Mouse (Mus musculus) heart, postnatal 4 days (tissue): Measurements from ENCODE around the gene Cldn5. TPM values are rescaled to one million over a fixed set of nuclear protein-coding genes. Genes with fewer than 3 reads are reported as not detected.

Experiments
- DNase-seq: peaks from one replicate; pipeline ENCODE4 v3.0.0; 2021
- total RNA-seq, 2 experiments: library from RNA; stranded (reverse); gene quantifications; 2 replicates each; pipeline ENCODE4 v1.2.3; 2021

The Cldn5 gene
- total RNA-seq = 10 to 100 TPM; 85.2 to 89.4 TPM

DNA sequence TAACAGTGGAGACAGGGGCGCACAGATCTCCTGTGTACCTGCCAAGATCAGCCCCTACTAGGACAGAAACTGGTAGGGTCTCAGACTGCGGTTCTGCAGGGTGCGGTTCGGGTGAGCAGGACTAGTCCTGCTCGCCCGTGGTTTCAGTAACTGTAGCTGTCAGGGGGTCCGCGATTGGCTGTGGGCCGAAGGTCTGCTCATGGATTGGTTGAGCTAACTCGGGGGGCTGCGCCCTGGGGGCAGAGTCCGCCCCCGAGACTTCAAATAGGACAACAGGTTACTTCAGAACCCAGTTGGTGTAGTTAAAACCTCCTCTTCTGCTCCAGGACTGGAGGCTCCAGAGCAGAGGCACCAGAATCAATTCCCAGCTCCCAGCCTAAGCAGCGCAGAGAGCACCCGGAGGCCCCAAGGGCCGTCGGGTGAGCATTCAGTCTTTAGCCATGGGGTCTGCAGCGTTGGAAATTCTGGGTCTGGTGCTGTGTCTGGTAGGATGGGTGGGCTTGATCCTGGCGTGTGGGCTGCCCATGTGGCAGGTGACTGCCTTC, at the start of gene Cldn5:
TSS of gene Cldn5 (plus strand) at position 292 of the 545 bp plus-strand sequence.
- peak; percentile 70 for DNase-seq

DNA sequence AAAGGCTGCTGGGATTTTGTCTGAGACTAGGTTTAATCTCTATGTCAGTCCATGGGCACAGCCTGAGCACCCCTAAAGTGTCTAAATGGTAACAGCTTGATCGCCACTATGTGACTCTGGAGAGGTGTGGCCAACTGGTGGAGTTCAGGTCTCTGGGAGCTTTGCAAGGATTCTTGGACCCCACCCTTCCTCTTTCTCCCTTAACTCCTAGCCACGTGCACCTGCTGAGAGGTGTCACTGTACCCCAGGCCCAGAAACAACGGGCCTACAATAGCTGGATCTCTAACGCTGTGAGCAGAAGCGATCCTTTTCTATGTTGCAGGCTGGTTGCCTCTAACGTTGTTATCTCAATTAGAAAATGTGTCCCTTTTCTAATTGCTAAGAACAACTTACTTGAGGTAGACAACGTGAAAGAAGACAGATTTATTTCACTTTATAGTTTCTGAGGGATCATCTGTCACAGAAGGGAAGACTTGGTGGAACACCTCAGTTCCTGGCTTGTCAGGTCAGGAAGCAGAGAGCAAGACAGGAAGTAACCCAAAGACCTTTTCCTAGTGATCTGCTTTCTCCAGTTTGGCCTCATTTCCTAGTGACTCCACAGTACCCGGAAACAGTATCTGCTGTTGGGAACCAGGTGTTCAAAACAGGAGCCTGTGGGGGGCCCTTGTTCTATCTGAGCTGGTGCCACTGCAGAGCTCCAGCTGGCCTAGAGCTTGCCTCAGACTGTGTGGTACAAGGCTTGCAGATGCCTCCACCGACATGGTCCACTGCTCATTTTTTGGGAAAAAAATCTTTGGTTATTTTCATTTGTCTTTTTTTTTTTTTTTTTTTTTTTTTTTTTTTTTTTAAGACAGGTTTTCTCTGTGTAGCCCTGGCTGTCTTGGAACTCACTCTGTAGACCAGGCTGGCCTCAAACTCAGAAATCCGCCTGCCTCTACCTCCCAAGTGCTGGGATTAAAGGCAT, 48.8 kb upstream of the Cldn5 start:
- no peak for DNase-seq

GRCm38 (mm10) chr16:18729185-18729584, 47.5 kb upstream of the Cldn5 start:
- DNase-seq = no peak

DNA sequence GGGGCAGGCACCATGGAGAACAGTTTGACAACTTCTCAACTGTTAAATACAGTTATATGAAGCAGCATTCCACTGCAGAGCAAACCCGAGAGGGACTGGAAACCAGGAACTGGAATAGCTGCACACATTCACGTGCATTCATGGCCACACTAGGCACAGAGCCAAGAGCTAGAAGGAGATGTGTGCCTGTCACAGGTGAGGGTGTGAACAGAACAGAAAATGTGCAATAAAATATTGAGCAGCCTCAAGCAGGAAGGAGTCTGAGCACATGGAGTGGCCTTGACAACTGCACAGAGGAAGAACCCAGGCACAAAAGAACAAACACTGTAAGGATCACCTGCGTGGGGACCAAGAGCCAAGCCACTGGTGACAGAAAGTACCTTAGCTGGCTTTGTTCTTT, 46.0 kb upstream of the Cldn5 start:
- DNase-seq = no peak

- DNase-seq = peak; percentile 48
These were observed 43.3 kb upstream of the Cldn5 start for GRCm38 (mm10) chr16:18733100-18733956.

DNA sequence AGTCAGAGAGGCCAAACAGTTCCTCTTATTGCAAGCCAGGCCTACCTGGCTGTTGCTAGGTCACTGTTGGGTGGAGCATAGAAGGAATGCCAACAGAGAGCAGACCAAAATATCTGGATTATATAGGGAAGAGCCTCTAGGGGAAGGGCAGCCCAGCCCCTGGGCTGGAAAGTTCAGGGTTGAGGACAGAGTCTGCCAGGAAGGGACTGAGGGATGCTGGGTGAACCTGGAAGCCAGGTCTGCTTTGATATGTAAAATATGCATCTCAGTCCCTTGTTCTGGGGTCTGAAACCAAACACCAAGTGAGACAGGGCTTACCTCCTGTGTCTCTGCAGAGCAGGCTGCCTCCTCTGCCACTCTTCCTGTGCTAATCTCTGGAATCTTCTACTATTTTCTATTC, 38.3 kb upstream of the Cldn5 start:
- DNase-seq = no peak

DNA sequence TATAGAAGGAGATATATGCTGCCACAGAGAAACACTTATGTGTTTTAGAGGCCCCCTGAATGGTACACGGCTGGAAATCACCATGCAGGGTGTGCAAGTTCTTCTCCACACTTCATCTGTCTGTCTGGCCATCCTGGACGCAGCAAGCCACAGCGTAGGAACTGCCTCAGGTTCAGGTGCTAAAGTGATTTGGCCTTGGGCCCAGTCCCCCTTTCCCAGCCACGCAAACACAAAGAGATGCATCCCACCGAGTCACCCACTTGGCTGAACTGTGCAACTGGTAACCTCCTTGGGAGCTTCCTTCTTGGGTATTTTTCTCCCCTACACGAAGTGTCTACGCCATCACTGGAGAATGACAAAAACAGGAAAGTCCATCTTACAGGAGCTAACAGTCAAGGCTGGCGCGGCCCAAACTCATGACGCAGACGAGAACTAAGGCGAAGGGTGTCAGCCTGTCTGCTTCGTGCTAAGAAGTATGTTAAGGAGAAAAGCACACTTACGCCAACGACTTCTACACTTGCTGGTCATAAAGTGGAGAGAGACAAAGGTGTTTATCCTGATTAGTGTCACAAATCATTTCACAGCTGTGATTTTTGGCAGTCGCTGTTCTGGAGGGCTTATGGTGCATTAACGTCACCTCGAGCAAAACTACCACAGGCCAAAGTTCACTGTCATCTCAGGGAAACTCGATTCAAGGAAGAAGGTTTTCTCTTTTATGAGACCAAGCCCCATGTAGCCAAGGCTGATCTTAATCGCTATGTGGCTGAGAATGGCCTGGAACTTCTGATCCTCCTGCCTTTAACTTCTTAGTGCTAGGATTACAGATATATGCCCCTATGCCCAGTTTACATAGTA, 30.2 kb upstream of the Cldn5 start:
- peak; percentile 55 for DNase-seq

- peak; percentile 18 for DNase-seq
These were observed 25.5 kb upstream of the Cldn5 start for GRCm38 (mm10) chr16:18751101-18751500.

DNA sequence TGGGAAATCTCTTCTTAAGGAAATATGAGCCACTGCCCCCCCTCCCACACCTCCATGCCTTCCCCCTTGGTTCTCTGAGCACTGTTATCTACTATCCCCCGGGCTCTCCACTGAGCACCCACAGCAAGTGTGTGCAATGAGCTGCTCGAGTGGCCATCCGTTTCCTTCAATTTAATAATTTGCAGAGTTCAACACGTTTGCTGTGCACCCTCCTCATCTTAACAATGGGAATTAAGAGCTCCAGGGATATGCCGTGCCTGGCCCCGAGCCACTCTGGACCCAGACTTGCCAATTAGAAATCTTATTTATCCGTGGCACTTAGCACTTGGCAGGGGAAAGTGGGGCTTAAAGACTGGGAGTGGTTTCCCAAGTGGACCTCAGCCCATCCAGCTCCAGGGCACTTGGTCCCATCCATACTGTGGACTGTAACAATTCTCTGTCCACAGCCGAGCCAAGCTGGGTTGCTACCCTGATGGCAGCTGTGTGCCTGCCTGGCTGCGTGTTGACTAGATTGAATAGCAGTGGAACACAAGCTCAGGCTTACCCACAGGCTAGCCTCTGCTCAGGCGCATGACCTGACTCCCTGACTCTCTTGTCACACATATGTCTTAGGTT, 24.7 kb upstream of the Cldn5 start:
- DNase-seq = no peak

DNA sequence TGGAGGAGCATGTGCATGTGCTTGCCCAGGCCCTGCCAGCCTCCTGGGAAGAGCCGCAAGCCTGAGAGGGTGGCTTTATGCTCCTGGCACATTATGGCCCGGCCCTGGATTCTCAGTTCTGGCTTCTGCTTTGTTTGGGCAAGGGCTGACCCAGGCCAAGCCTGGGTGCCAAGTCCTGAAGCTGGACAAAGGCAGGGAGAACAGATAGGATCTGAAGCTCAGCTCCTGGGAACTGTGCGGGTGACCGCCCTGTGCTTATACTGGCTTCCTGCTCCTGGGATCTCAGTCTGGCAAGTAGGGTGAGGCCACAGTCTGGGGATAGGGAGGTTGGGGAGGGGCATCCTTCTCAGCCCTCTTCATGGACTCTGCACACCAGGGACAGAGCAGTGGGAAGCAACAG, 14.9 kb upstream of the Cldn5 start:
- DNase-seq = no peak

DNA sequence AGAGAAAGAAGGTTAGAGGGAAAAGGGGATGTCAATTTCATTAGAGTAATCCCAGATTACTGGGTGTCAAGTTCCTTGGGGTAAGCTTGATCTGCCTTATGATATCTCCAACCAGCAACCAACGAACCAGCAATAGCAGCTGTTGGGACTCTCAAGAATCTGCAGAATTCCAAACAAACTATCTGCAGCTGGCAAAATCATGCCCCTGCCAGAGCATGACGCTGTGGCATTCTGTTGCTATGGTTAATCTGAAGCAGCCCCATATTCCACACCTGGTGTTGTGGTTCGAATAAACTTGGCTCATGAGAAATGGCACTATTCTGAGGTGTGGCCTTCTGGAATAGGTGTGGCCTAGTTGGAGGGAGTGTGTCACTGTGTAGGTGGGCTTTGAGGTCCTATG, 13.7 kb upstream of the Cldn5 start:
- DNase-seq = no peak

GRCm38 (mm10) chr16:18766390-18766789, 10.3 kb upstream of the Cldn5 start:
- no peak for DNase-seq

GRCm38 (mm10) chr16:18769501-18769900, 7.1 kb upstream of the Cldn5 start:
- DNase-seq = no peak

- DNase-seq = no peak
These were observed 2.7 kb upstream of the Cldn5 start for GRCm38 (mm10) chr16:18773936-18774335.

GRCm38 (mm10) chr16:18775621-18776555, 759 bp upstream of the Cldn5 start:
- peak; percentile 60 for DNase-seq

DNA sequence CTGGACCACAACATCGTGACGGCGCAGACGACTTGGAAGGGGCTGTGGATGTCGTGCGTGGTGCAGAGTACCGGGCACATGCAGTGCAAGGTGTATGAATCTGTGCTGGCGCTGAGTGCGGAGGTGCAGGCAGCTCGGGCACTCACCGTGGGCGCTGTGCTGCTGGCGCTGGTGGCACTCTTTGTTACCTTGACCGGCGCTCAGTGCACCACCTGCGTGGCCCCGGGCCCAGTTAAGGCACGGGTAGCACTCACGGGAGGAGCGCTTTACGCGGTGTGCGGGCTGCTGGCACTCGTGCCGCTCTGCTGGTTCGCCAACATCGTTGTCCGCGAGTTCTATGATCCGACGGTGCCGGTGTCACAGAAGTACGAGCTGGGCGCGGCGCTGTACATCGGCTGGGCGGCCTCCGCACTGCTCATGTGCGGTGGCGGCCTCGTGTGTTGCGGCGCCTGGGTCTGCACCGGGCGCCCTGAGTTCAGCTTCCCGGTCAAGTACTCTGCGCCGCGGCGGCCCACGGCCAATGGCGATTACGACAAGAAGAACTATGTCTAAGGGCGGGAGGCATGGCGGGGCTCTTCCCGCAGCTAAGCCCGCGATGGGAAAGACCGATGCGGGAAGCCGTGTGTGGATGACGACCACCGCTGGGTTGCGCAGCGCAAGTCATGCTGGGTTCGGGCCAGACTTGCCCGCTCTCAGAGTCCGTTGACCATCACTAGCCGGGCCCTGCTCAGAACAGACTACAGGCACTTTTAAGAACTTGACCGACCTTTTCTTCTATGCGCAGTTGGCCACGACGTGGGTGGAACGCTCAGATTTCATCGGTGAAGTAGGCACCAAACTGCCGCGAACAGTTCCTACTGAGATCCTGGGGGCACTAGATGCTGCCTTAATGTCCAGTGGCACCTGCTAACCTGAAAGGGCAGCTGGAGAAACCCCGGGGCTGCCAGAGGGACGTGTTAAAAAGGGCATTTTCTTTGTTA, 744 bp downstream of the Cldn5 start:
- peak; percentile 17 for DNase-seq

DNA sequence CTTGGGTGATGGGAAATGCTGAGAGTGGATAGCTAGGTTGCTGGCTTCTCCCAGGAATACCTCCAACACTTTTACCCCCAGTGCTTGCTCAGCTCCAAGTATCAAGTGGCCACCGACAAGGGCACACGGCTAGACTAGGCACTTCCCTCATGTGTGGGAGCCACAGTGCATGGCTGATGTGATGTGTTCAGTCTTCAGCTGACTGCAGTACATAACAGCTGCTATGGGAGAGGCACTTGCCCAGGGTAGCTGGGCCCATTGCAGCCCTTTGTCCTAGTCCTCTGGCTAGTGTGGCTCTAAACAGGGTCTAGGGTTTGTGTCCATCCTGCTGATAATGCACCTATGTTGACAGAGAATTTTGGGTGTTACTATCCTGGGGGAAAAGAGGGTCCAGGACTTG, 1.8 kb downstream of the Cldn5 start:
- no peak for DNase-seq

DNA sequence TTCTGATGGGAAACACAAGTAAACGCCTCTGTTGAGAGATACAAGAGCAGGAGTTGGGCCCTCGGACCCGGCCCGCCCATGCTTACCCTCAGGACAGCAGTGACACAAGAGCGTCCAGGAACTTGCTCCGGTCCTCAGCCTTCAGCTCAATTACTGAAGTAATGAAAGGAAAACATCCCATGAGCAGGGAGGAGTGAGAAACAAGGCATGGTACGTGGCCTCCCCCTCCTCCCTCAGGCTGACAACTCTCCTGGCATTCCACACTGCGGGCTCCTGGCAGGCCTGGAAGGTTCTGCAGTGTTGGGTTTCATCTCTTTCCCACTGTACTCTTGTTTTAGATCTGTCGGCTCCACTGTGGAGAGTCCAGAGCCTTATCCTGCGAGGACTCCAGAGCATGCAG, 5.2 kb downstream of the Cldn5 start:
- no peak for DNase-seq

- DNase-seq = no peak
These were observed 8.4 kb downstream of the Cldn5 start for GRCm38 (mm10) chr16:18785025-18785424.
